Mouse (Mus musculus): Measurements from ENCODE around the gene Rln1.

Rln1 gene

DNA sequence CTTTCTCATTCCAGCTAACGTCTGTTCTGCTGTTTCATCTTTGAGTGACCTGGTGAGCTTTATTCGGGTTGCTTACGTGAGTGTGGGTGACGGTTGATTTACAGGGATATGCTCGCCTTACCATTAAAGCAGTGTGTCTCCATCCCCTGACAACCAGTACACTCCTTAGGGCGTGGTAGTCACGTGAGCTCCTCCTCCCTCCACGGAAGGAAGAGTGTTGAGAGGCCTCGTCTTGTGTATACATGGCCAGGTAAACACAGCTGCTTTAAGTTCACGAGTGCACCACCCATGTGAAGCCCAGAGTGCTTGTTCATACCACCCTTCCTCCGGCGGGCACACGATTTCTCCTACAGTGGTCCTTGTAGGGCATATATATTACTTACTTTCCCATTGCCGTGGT is 42.9 kb downstream of the Rln1 start:
- DNase-seq: no peak

DNA sequence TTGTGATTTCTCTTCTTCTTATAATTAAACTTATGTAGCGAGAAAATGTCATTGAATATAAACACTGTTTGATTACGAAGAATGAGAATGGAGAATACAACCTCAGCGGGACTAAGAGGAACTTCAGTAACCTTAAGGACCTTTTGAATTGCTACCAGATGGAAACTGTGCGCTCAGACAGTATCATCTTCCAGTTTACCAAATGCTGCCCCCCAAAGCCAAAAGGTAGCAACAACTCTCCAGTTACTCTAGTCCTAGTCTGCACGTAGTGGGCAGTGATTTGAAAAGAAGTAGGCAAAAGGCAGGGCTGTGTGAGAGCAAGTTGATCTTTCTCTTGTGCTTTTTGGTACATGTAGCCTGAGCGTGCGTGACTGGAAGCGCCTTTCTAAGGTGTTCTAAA is 46.6 kb downstream of the Rln1 start:
- no peak for DNase-seq

- peak; percentile 39 for DNase-seq
These were observed 49.0 kb downstream of the Rln1 start for GRCm38 (mm10) chr19:29285451-29285869.
